Comparison of ENCODE assay signal across 11 mouse cellular contexts in genomic region chr9:107312811-107313584, GRCm38 (mm10). TPM values are rescaled to one million over a fixed set of nuclear protein-coding genes. Genes with fewer than 3 reads are reported as not detected.
DNase-seq lines count a peak whose midpoint lies in the region; ATAC-seq and TF ChIP-seq lines count a peak whose summit lies in the region.
"Had no signal": no experiment of that assay in that cellular context is flagged by ENCODE, and none has a peak within 500 bp of the region (broad histone marks: within the 10 kb centered on the region; RNA-seq: fewer than 3 reads in every experiment).

No protein-coding gene starts in this region.

- DNase-seq in c-Kit-positive CD71-positive TER-119-positive erythroid progenitor cells, embryonic 14.5 days (ENCODE audit: low spot score): peak; percentile 87
- peak; percentile 65 for DNase-seq in thymus, adult 2 months
- no peak for DNase-seq in left cerebral cortex, adult 18-20 months (ENCODE audit: low spot score in 2 of 2)
- DNase-seq: cerebellum, adult 9-11 months; kidney, postnatal 36 days; right cerebral cortex, postnatal 4 days had no signal

- H3K4me2 ChIP-seq in kidney, embryonic 15.5 days: no peak overlapping the region
- H3K4me2 ChIP-seq in kidney, embryonic 14.5 days (replicated peaks; ENCODE audit: low read depth, low read length): no peak overlapping the region
- H3K4me2 ChIP-seq in forebrain, embryonic 15.5 days (replicated peaks): no peak overlapping the region
- H3K4me2 ChIP-seq in hindbrain, embryonic 12.5 days (replicated peaks): no peak overlapping the region

- no peak for TF ChIP-seq CTCF in thymus, adult 2 months (IDR thresholded peaks at IDR 0.05; ENCODE audit: borderline replicate concordance, control insufficient read depth, extremely low read depth, insufficient read depth, low read length, poor library complexity)

- H3K4me3 ChIP-seq in kidney, embryonic 15.5 days (replicated peaks): no peak overlapping the region
- H3K4me3 ChIP-seq in kidney, embryonic 14.5 days (ENCODE audit: low read length): no peak overlapping the region
- H3K4me3 ChIP-seq in thymus, adult 2 months (ENCODE audit: control insufficient read depth, insufficient read depth, low read length): no peak overlapping the region
- no peak overlapping the region for H3K4me3 ChIP-seq in forebrain, embryonic 15.5 days
- H3K4me3 ChIP-seq in hindbrain, embryonic 12.5 days: no peak overlapping the region

- H3K36me3 ChIP-seq in kidney, embryonic 15.5 days: no peaks in the 10 kb centered on the region
- no peaks in the 10 kb centered on the region for H3K36me3 ChIP-seq in kidney, embryonic 14.5 days (ENCODE audit: control insufficient read depth, insufficient read depth, low read length)
- no peaks in the 10 kb centered on the region for H3K36me3 ChIP-seq in thymus, adult 2 months (ENCODE audit: control insufficient read depth, insufficient read depth, low read length)
- no peaks in the 10 kb centered on the region for H3K36me3 ChIP-seq in forebrain, embryonic 15.5 days
- H3K36me3 ChIP-seq in hindbrain, embryonic 12.5 days: no peaks in the 10 kb centered on the region

- TF ChIP-seq POLR2A in thymus, adult 2 months (IDR thresholded peaks at IDR 0.05; ENCODE audit: control insufficient read depth, extremely low read depth, insufficient read depth, low read length, poor library complexity): no peak

- no peaks in the 10 kb centered on the region for H3K9me3 ChIP-seq in kidney, embryonic 15.5 days (replicated peaks)
- no peaks in the 10 kb centered on the region for H3K9me3 ChIP-seq in kidney, embryonic 14.5 days (ENCODE audit: control insufficient read depth, low read length)
- H3K9me3 ChIP-seq in forebrain, embryonic 15.5 days: no peaks in the 10 kb centered on the region
- no peaks in the 10 kb centered on the region for H3K9me3 ChIP-seq in hindbrain, embryonic 12.5 days (replicated peaks)

- no peak overlapping the region for H3K9ac ChIP-seq in kidney, embryonic 15.5 days
- H3K9ac ChIP-seq in kidney, embryonic 14.5 days (ENCODE audit: low read depth, low read length): no peak overlapping the region
- H3K9ac ChIP-seq in forebrain, embryonic 15.5 days (replicated peaks): no peak overlapping the region
- no peak overlapping the region for H3K9ac ChIP-seq in hindbrain, embryonic 12.5 days

- peaks cover 22% of the 10 kb centered on the region for H3K4me1 ChIP-seq in kidney, embryonic 15.5 days
- peaks cover 14% of the 10 kb centered on the region for H3K4me1 ChIP-seq in kidney, embryonic 14.5 days (ENCODE audit: control insufficient read depth, insufficient read depth, low read length)
- H3K4me1 ChIP-seq in thymus, adult 2 months (replicated peaks; ENCODE audit: control insufficient read depth, insufficient read depth, low read length): peaks cover 10% of the 10 kb centered on the region
- H3K4me1 ChIP-seq in forebrain, embryonic 15.5 days: no peaks in the 10 kb centered on the region
- H3K4me1 ChIP-seq in hindbrain, embryonic 12.5 days: no peaks in the 10 kb centered on the region

- H3K27ac ChIP-seq in kidney, embryonic 15.5 days: peak overlapping the region; percentile 28; the same call in 1 of the 2 replicates
- no peak overlapping the region for H3K27ac ChIP-seq in kidney, embryonic 14.5 days (ENCODE audit: low read depth, low read length)
- H3K27ac ChIP-seq in thymus, adult 2 months (ENCODE audit: control insufficient read depth, insufficient read depth, low read length): no peak overlapping the region; the same call in 1 of the 2 replicates
- no peak overlapping the region for H3K27ac ChIP-seq in forebrain, embryonic 15.5 days (replicated peaks)
- H3K27ac ChIP-seq in hindbrain, embryonic 12.5 days: no peak overlapping the region

- 58% methylated on average over 10 of the region's 10 CpGs for WGBS in kidney, embryonic 15.5 days
- WGBS in kidney, embryonic 14.5 days: 64% methylated on average over 10 of the region's 10 CpGs
- whole genome bisulfite sequencing in thymus, adult 2 months: under 1% methylated on average over 10 of the region's 10 CpGs
- 64% methylated on average over 10 of the region's 10 CpGs for WGBS in forebrain, embryonic 15.5 days
- 72% methylated on average over 10 of the region's 10 CpGs for WGBS in hindbrain, embryonic 12.5 days

- no peaks in the 10 kb centered on the region for H3K27me3 ChIP-seq in kidney, embryonic 15.5 days
- H3K27me3 ChIP-seq in kidney, embryonic 14.5 days (ENCODE audit: control insufficient read depth, insufficient read depth, low read length): no peaks in the 10 kb centered on the region
- H3K27me3 ChIP-seq in thymus, adult 2 months (ENCODE audit: control insufficient read depth, insufficient read depth, low read length): no peaks in the 10 kb centered on the region
- H3K27me3 ChIP-seq in forebrain, embryonic 15.5 days: no peaks in the 10 kb centered on the region
- no peaks in the 10 kb centered on the region for H3K27me3 ChIP-seq in hindbrain, embryonic 12.5 days

- ATAC-seq in kidney, embryonic 15.5 days (replicated peaks; ENCODE audit: low FRiP score): no peak
- no peak for ATAC-seq in kidney, embryonic 14.5 days (ENCODE audit: low FRiP score, low TSS enrichment)
- peak; percentile 92 for ATAC-seq in megakaryocyte, adult 5-6 weeks (ENCODE audit: poor library complexity, severe bottlenecking)
- ATAC-seq in forebrain, embryonic 15.5 days (replicated peaks): no peak
- no peak for ATAC-seq in hindbrain, embryonic 12.5 days (ENCODE audit: low FRiP score)

RNA-seq across cellular contexts. Expression of gene Cish, which starts 17.2 kb away (rescaled TPM):
- polyA plus RNA-seq in kidney, embryonic 15.5 days (2015; fragmentation: Nextera tagmentation; extraction: Ambion mirVana): 11.1 and 14.1 TPM in 2 replicates
- polyA plus RNA-seq in kidney, embryonic 14.5 days (2014; fragmentation: Nextera tagmentation; extraction: Ambion mirVana): 6.3 and 7.1 TPM in 2 replicates
- 1.7 and 5.3 TPM in 2 replicates for total RNA-seq in megakaryocyte, adult 5-6 weeks (2015)
- total RNA-seq in megakaryocyte, adult 5-6 weeks (2017): 0.40 and 0.45 TPM in 2 replicates
- 34.5 and 39.6 TPM in 2 replicates for polyA plus RNA-seq in thymus, adult 2 months (2012; rRNA removed)
- 9.5 and 11.5 TPM in 2 replicates for polyA plus RNA-seq in forebrain, embryonic 15.5 days (2015; fragmentation: Nextera tagmentation; extraction: Ambion mirVana)
- total RNA-seq in left cerebral cortex, adult 18-20 months (2021): 1 to 10 TPM; 6.9 to 9.1 TPM
- 6.8 and 8.0 TPM in 2 replicates for polyA plus RNA-seq in hindbrain, embryonic 12.5 days (2016; fragmentation: Nextera tagmentation; extraction: Ambion mirVana)

RNA-seq across cellular contexts. Expression of gene Mapkapk3, which starts 23.3 kb away (rescaled TPM):
- 7.8 and 8.3 TPM in 2 replicates for polyA plus RNA-seq in kidney, embryonic 15.5 days (2015; fragmentation: Nextera tagmentation; extraction: Ambion mirVana)
- polyA plus RNA-seq in kidney, embryonic 14.5 days (2014; fragmentation: Nextera tagmentation; extraction: Ambion mirVana): 3.8 and 6.5 TPM in 2 replicates
- total RNA-seq in megakaryocyte, adult 5-6 weeks (2015): 98.6 and 105 TPM in 2 replicates
- total RNA-seq in megakaryocyte, adult 5-6 weeks (2017): 156 and 174 TPM in 2 replicates
- 30.5 and 43.6 TPM in 2 replicates for polyA plus RNA-seq in thymus, adult 2 months (2012; rRNA removed)
- polyA plus RNA-seq in forebrain, embryonic 15.5 days (2015; fragmentation: Nextera tagmentation; extraction: Ambion mirVana): 1.4 and 1.8 TPM in 2 replicates
- total RNA-seq in left cerebral cortex, adult 18-20 months (2021): 1 to 10 TPM; 3.3 to 4.3 TPM
- 3.9 and 5.0 TPM in 2 replicates for polyA plus RNA-seq in hindbrain, embryonic 12.5 days (2016; fragmentation: Nextera tagmentation; extraction: Ambion mirVana)

RNA-seq across cellular contexts. Expression of gene Hemk1, which starts 25.2 kb away (rescaled TPM):
- polyA plus RNA-seq in kidney, embryonic 15.5 days (2015; fragmentation: Nextera tagmentation; extraction: Ambion mirVana): 10.9 and 11.8 TPM in 2 replicates
- 9.7 and 11.3 TPM in 2 replicates for polyA plus RNA-seq in kidney, embryonic 14.5 days (2014; fragmentation: Nextera tagmentation; extraction: Ambion mirVana)
- total RNA-seq in megakaryocyte, adult 5-6 weeks (2015): 4.1 and 6.4 TPM in 2 replicates
- total RNA-seq in megakaryocyte, adult 5-6 weeks (2017): 5.0 and 8.0 TPM in 2 replicates
- polyA plus RNA-seq in thymus, adult 2 months (2012; rRNA removed): 23.6 and 25.5 TPM in 2 replicates
- polyA plus RNA-seq in forebrain, embryonic 15.5 days (2015; fragmentation: Nextera tagmentation; extraction: Ambion mirVana): 14.6 and 16.0 TPM in 2 replicates
- total RNA-seq in left cerebral cortex, adult 18-20 months (2021): 10 to 100 TPM; 14.7 to 16.8 TPM
- 12.1 and 14.1 TPM in 2 replicates for polyA plus RNA-seq in hindbrain, embryonic 12.5 days (2016; fragmentation: Nextera tagmentation; extraction: Ambion mirVana)

RNA-seq across cellular contexts. Expression of gene 6430571L13Rik, which starts 27.4 kb away (rescaled TPM):
- polyA plus RNA-seq in kidney, embryonic 15.5 days (2015; fragmentation: Nextera tagmentation; extraction: Ambion mirVana): 0.81 and 0.90 TPM in 2 replicates
- 0.31 and 0.43 TPM in 2 replicates for polyA plus RNA-seq in kidney, embryonic 14.5 days (2014; fragmentation: Nextera tagmentation; extraction: Ambion mirVana)
- total RNA-seq in megakaryocyte, adult 5-6 weeks (2015): not detected in 2 replicates
- not detected in 2 replicates for total RNA-seq in megakaryocyte, adult 5-6 weeks (2017)
- 0.91 and 1.2 TPM in 2 replicates for polyA plus RNA-seq in thymus, adult 2 months (2012; rRNA removed)
- polyA plus RNA-seq in forebrain, embryonic 15.5 days (2015; fragmentation: Nextera tagmentation; extraction: Ambion mirVana): 4.1 and 4.5 TPM in 2 replicates
- total RNA-seq in left cerebral cortex, adult 18-20 months (2021): 1 to 10 TPM; 4.1 to 4.2 TPM
- polyA plus RNA-seq in hindbrain, embryonic 12.5 days (2016; fragmentation: Nextera tagmentation; extraction: Ambion mirVana): 3.6 and 4.7 TPM in 2 replicates

Comparison
In these comparisons a context has a peak if more than half of its experiments do, and no peak if none do; other contexts are left out.
1. DNase-seq: peak in c-Kit-positive CD71-positive TER-119-positive erythroid progenitor cells, embryonic 14.5 days (single experiment) and thymus, adult 2 months (single experiment); none in left cerebral cortex, adult 18-20 months (0 of 2).